Mouse (Mus musculus): ENCODE results near the gene Tmem199. TPM values are rescaled to one million over a fixed set of nuclear protein-coding genes. Genes with fewer than 3 reads are reported as not detected.

The Tmem199 gene
- polyA plus RNA-seq, 1 experiment from 2014 or later = 95.5 TPM

DNA sequence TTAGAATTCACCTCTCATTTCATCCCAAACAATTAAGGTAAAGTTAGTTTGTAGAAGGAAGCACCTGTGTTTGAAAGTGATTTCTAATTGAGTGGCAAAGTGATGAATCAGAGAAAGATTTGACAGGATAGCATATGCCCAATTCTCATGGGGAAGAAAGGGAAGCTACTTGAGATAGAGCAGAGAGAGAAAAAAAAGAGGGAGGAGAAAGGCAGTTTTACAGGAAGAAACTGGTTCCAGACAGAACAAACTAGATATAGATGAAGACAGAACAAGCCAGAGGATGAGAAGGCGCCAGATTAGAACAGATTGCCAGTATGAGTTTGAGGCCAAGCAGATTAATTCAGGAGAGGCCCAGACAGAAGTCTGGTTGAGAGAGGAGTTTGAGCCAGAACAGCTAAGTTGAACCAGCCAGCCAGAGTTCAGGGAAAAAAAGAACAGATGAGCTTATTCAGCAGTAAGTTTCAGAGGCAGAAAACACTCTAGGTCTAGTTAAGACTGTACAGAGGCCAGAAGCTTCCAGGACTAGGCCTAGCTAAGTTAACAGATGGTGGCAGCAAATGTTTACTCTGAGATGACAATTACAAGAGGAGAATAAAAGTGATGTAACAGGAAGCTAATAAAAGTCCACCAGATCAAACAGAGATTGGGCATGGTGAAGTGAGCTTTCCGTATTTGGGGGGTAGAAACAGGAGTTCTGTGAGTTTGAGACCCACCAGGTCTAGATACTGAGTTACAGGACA is 35.9 kb upstream of the Tmem199 start:
- Histone ChIP-seq H3K9me3 (ENCODE audit: control insufficient read depth, low read length) (no peaks in the 10 kb centered on the region), H3K27me3 (replicated peaks; ENCODE audit: control insufficient read depth, insufficient read depth, low read length) (no peaks in the 10 kb centered on the region), H3K36me3 (ENCODE audit: control insufficient read depth, insufficient read depth, low read length) (peaks cover 5% of the 10 kb centered on the region), H3K9ac (ENCODE audit: low read depth, low read length) (no peak overlapping the region), H3K27ac (ENCODE audit: low read depth, low read length) (no peak overlapping the region), H3K4me3 (ENCODE audit: low read length) (no peak overlapping the region), H3K4me1 (ENCODE audit: control insufficient read depth, insufficient read depth, low read depth, low read length) (peaks cover 13% of the 10 kb centered on the region), H3K4me2 (ENCODE audit: low read length) (no peak overlapping the region)
- ATAC-seq = no peak
- 96% methylated on average over 2 of the region's 2 CpGs for WGBS

DNA sequence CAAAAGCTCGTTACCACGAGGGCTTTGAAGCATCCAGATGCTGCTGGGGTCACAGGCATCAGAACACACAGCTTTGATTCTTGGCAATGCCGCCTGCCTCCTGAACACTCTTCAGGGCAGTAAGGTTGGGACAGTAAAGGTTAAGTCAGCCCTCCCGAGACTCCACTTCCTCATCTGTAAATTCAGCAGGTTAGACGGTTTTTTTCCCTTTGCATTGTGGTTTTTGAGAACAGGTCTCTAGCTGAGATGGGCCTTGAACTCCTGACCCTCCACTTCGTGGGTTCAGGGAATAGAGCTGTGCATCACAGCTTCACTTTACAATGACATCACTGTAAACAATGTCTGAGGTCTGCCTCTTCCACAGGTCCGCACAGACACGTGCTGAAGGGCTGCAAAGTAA is 33.2 kb upstream of the Tmem199 start:
- Histone ChIP-seq H3K4me3 (ENCODE audit: low read length) (no peak overlapping the region), H3K4me2 (ENCODE audit: low read length) (no peak overlapping the region), H3K4me1 (ENCODE audit: control insufficient read depth, insufficient read depth, low read depth, low read length) (peaks cover 11% of the 10 kb centered on the region), H3K9me3 (ENCODE audit: control insufficient read depth, low read length) (no peaks in the 10 kb centered on the region), H3K36me3 (ENCODE audit: control insufficient read depth, insufficient read depth, low read length) (peaks cover 17% of the 10 kb centered on the region), H3K27me3 (replicated peaks; ENCODE audit: control insufficient read depth, insufficient read depth, low read length) (no peaks in the 10 kb centered on the region), H3K9ac (ENCODE audit: low read depth, low read length) (no peak overlapping the region), H3K27ac (ENCODE audit: low read depth, low read length) (no peak overlapping the region)
- ATAC-seq = no peak
- WGBS = 80% methylated on average over 8 of the region's 8 CpGs

DNA sequence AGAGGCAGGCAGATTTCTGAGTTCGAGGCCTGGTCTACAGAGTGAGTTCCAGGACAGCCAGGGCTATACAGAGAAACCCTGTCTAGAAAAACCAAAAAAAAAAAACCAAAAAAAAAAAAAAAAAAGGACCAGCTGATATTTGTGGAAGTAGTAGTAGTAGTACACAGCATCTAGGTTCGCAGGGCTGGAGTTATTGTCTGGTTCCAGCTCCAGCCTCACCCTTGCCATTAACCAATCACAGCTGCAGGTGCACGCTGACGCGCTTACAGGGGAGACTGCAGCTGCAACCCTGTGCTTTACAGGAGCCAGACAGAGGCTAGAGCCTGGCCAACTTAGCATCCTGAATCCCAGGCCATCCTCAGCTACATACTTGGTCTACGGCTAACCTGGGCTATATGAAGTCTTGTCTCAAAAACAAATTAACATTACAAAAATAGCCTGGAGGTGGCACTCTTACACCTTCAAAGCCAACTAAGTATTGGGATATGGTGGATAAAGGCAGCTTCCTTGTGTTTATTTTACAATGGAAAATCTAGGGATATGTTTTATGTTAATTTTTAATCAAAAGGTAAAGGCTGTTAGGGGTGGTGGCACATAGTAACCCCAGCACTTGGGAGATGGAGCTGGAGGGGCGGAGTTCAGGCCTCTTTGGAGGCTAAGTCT is 32.6 kb upstream of the Tmem199 start:
- Histone ChIP-seq H3K4me2 (ENCODE audit: low read length) (no peak overlapping the region), H3K27ac (ENCODE audit: low read depth, low read length) (no peak overlapping the region), H3K4me3 (ENCODE audit: low read length) (no peak overlapping the region), H3K36me3 (ENCODE audit: control insufficient read depth, insufficient read depth, low read length) (peaks cover 17% of the 10 kb centered on the region), H3K9ac (ENCODE audit: low read depth, low read length) (no peak overlapping the region), H3K4me1 (ENCODE audit: control insufficient read depth, insufficient read depth, low read depth, low read length) (peaks cover 9% of the 10 kb centered on the region), H3K27me3 (replicated peaks; ENCODE audit: control insufficient read depth, insufficient read depth, low read length) (no peaks in the 10 kb centered on the region), H3K9me3 (ENCODE audit: control insufficient read depth, low read length) (no peaks in the 10 kb centered on the region)
- ATAC-seq = no peak
- WGBS = 96% methylated on average over 7 of the region's 7 CpGs

DNA sequence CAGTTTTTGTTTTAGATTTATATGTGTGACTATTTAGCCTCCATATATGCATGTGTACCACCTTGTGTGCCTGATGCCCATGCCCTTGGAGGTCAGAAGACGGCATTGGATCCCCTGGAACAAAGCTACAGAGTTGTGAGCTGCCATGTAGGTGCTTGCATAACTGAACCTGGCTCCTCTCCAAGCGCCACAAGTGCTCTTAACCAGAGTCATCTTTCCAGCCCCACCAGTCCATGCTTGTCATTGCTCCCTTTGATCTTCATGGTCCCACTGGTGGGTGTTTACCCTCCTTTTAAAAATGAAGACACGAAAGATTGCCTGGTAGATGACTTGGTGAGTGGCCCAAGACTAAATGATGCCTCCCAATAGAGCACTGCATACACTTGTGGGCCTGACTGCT is 28.4 kb upstream of the Tmem199 start:
- H3K9me3 ChIP-seq (ENCODE audit: control insufficient read depth, low read length) = no peaks in the 10 kb centered on the region
- no peaks in the 10 kb centered on the region for H3K27me3 ChIP-seq (replicated peaks; ENCODE audit: control insufficient read depth, insufficient read depth, low read length)
- H3K27ac ChIP-seq (ENCODE audit: low read depth, low read length) = no peak overlapping the region
- H3K36me3 ChIP-seq (ENCODE audit: control insufficient read depth, insufficient read depth, low read length) = peaks cover 17% of the 10 kb centered on the region
- no peak overlapping the region for H3K4me3 ChIP-seq (ENCODE audit: low read length)
- H3K9ac ChIP-seq (ENCODE audit: low read depth, low read length) = no peak overlapping the region
- no peak overlapping the region for H3K4me2 ChIP-seq (ENCODE audit: low read length)
- peaks cover 11% of the 10 kb centered on the region for H3K4me1 ChIP-seq (ENCODE audit: control insufficient read depth, insufficient read depth, low read depth, low read length)
- ATAC-seq = no peak
- 92% methylated on average over 3 of the region's 3 CpGs for WGBS

DNA sequence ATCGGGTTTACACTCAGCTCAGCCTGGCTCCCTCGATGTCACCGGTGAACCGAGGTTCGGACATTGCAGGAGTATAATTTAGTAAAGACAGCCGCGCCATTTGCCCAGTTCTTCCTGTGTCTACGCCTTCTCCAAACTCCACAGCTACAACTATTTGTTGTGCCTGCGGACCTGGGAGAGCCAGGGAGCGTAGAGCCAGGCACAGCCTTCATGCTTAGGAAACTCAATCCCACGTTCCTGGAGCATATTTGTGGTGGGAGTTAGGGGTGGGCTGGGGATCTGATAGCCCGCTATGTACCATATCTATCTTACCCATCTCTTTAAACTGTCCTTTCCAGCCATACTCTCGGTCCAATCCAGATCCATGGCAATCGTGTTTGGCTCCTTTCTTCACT is 24.7 kb upstream of the Tmem199 start:
- no peak for ATAC-seq
- Histone ChIP-seq H3K4me1 (ENCODE audit: control insufficient read depth, insufficient read depth, low read depth, low read length) (peaks cover 26% of the 10 kb centered on the region), H3K9ac (ENCODE audit: low read depth, low read length) (peak overlapping the region; percentile 73), H3K36me3 (ENCODE audit: control insufficient read depth, insufficient read depth, low read length) (peaks cover 10% of the 10 kb centered on the region), H3K4me3 (ENCODE audit: low read length) (peak overlapping the region; percentile 59), H3K27me3 (replicated peaks; ENCODE audit: control insufficient read depth, insufficient read depth, low read length) (no peaks in the 10 kb centered on the region), H3K4me2 (ENCODE audit: low read length) (peak overlapping the region; percentile 86), H3K27ac (ENCODE audit: low read depth, low read length) (peak overlapping the region; percentile 75), H3K9me3 (ENCODE audit: control insufficient read depth, low read length) (no peaks in the 10 kb centered on the region)
- 2% methylated on average over 14 of the region's 14 CpGs for WGBS

DNA sequence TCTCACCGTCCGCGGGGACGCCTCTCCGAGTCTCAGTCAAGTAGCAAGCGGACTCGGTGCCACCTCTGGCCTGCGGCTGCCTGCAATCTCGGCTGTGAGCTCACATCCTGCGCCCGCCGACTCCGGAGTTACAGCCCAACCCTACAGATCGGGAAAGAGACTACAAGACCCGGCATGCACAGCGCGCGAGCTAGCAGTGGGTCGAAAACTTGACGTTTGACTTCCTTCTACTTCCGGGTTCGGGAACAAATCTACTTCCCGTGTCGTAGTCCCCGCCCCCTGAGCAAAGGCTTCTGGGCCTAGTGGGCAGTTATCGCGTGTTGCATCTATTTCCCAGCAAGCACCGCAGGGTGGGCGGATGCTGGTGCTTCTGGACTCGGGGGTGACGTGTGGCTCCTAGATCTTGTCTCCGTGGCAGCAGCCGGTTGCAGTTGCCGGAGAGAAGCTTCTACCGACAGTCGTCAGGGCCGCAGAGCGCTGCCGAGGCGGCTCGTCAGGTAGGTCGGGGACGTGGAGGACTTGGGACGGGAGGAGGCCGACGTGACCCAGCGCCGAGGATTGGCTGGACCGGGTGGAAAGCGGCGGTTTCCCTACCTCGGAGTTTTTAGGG is 24.2 kb upstream of the Tmem199 start, which contains the start of the genes Tnfaip1 and Ift20:
Gene Tnfaip1 (minus strand): TSS at position 253 of the 610 bp plus-strand sequence.
Gene Ift20 (plus strand): TSS at position 282 of the 610 bp plus-strand sequence.
- H3K4me2 ChIP-seq (ENCODE audit: low read length) = peak within 1 kb of the TSS; percentile 86
- H3K4me3 ChIP-seq (ENCODE audit: low read length) = peak within 1 kb of the TSS; percentile 59
- H3K9ac ChIP-seq (ENCODE audit: low read depth, low read length) = peak within 1 kb of the TSS; percentile 81
- peak within 1 kb of the TSS; percentile 89 for H3K27ac ChIP-seq (ENCODE audit: low read depth, low read length)
- H3K36me3 ChIP-seq (ENCODE audit: control insufficient read depth, insufficient read depth, low read length) = peaks cover 8% of the 10 kb centered on the region
- no peaks in the 10 kb centered on the region for H3K9me3 ChIP-seq (ENCODE audit: control insufficient read depth, low read length)
- peaks cover 26% of the 10 kb centered on the region for H3K4me1 ChIP-seq (ENCODE audit: control insufficient read depth, insufficient read depth, low read depth, low read length)
- under 1% methylated on average over 52 of the region's 52 CpGs for WGBS
- peak; percentile 98 for ATAC-seq
- H3K27me3 ChIP-seq (replicated peaks; ENCODE audit: control insufficient read depth, insufficient read depth, low read length) = no peaks in the 10 kb centered on the region

DNA sequence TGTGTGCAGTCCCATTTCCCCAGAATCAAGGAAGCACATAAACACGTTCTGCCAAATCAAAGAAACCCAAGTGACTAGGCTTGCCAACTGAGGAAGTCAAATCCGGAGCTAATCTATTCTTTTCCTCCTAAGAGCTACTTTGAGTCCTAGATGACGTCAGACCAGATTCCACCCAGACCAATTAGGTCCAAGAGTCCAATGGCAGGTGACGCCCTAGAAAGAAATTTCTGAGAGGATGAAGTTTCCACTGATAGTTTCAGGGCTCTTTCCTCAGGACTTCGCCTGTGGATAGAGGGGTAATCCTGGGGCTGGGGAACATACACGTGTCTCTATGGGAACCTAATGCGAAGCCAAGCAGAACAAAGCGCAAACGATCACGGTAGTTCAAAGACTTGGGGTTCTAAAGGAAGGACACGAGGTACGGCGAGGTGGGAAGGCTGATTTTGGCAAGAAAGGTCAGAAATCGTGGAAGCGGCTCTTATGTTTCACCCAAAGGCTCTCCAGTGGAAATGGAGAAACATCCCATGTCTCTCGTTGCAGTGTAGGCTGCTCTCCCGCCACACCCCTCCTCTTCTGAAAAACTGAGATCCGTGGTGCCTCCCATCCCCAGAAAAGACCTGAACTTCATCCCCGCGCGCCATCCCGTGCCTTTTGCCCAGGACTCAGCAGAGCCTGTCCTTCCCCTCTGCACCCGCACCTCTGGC is 23.6 kb upstream of the Tmem199 start:
- Histone ChIP-seq H3K27ac (ENCODE audit: low read depth, low read length) (peak overlapping the region; percentile 89), H3K36me3 (ENCODE audit: control insufficient read depth, insufficient read depth, low read length) (peaks cover 3% of the 10 kb centered on the region), H3K9ac (ENCODE audit: low read depth, low read length) (peak overlapping the region; percentile 81), H3K4me1 (ENCODE audit: control insufficient read depth, insufficient read depth, low read depth, low read length) (peaks cover 26% of the 10 kb centered on the region), H3K9me3 (ENCODE audit: control insufficient read depth, low read length) (no peaks in the 10 kb centered on the region), H3K4me2 (ENCODE audit: low read length) (peak overlapping the region; percentile 67), H3K27me3 (replicated peaks; ENCODE audit: control insufficient read depth, insufficient read depth, low read length) (no peaks in the 10 kb centered on the region), H3K4me3 (ENCODE audit: low read length) (peak overlapping the region; percentile 59)
- ATAC-seq = 0 out of 2 replicates have a peak, but pooled peaks have one; percentile 1
- under 1% methylated on average over 23 of the region's 23 CpGs for WGBS

DNA sequence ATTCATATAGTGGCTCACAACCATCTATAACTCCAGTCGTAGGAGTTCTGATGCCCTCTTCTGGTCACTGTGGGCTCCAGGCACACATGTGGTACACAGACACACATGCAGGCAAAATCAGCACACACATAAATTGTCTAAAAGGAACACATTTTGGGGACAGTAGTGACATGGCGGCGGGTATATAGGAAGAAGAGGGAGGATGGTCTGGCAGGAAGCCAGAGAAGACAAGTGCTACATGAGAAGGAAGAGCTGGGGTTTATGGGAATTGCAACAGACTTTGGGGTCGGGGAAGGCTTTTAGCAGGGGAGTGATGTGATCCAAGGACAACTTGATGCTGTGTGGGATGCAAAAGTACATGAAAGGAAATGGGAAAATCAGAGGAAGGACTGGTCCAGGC is 22.5 kb upstream of the Tmem199 start:
- Histone ChIP-seq H3K27me3 (replicated peaks; ENCODE audit: control insufficient read depth, insufficient read depth, low read length) (no peaks in the 10 kb centered on the region), H3K9me3 (ENCODE audit: control insufficient read depth, low read length) (no peaks in the 10 kb centered on the region), H3K4me2 (ENCODE audit: low read length) (peak overlapping the region; percentile 67), H3K9ac (ENCODE audit: low read depth, low read length) (no peak overlapping the region), H3K4me1 (ENCODE audit: control insufficient read depth, insufficient read depth, low read depth, low read length) (peaks cover 26% of the 10 kb centered on the region), H3K4me3 (ENCODE audit: low read length) (no peak overlapping the region), H3K36me3 (ENCODE audit: control insufficient read depth, insufficient read depth, low read length) (peaks cover 8% of the 10 kb centered on the region; the same call in 1 of the 2 replicates), H3K27ac (ENCODE audit: low read depth, low read length) (no peak overlapping the region)
- ATAC-seq = no peak
- WGBS = 90% methylated on average over 4 of the region's 4 CpGs

Measured in hindbrain, embryonic 16.5 days (tissue).